Mouse (Mus musculus) heart, embryonic 15.5 days (tissue): Measurements from ENCODE around the gene Gm3404. TPM values are rescaled to one million over a fixed set of nuclear protein-coding genes. Genes with fewer than 3 reads are reported as not detected.
"Not testable (repeated sequence)": the region's sequence is repeated elsewhere in the genome, so short reads cannot be mapped to it uniquely, and the experiment has no call there.

ENCODE experiments used
- ATAC-seq: fragments of 200-750 bp; cut with Nextera tagmentation; replicated peaks from 2 replicates; pipeline ENCODE4 v1.8.0; 2017; ENCODE audit warnings: low read depth, moderate TSS enrichment; ENCODE audit not compliant: insufficient number of reproducible peaks, insufficient read depth, low FRiP score
- H3K27ac ChIP-seq: fragments of 300-500 bp; sonication (generic); 2 replicates; pipeline ENCODE4 v1.5.1; 2015; ENCODE audit warnings: mild to moderate bottlenecking, inconsistent platforms
- H3K27me3 ChIP-seq: fragments of 300-500 bp; sonication (generic); 2 replicates; pipeline ENCODE4 v1.6.1; 2015; ENCODE audit warnings: inconsistent platforms
- H3K36me3 ChIP-seq: fragments of 300-500 bp; sonication (generic); 2 replicates; pipeline ENCODE4 v1.6.1; 2015; ENCODE audit warnings: mild to moderate bottlenecking, inconsistent platforms
- H3K4me1 ChIP-seq: fragments of 300-500 bp; sonication (generic); replicated peaks from 2 replicates; pipeline ENCODE4 v1.6.1; 2015; ENCODE audit warnings: inconsistent platforms
- H3K4me2 ChIP-seq: fragments of 300-500 bp; sonication (generic); 2 replicates; pipeline ENCODE4 v1.6.1; 2015; ENCODE audit warnings: inconsistent platforms, mild to moderate bottlenecking, moderate library complexity
- H3K4me3 ChIP-seq: fragments of 300-500 bp; sonication (generic); 2 replicates; pipeline ENCODE4 v1.5.1; 2015; ENCODE audit warnings: mild to moderate bottlenecking, inconsistent platforms
- H3K9ac ChIP-seq: fragments of 300-500 bp; sonication (generic); 2 replicates; pipeline ENCODE4 v1.6.1; 2015; ENCODE audit warnings: mild to moderate bottlenecking, inconsistent platforms
- H3K9me3 ChIP-seq: fragments of 300-500 bp; sonication (generic); replicated peaks from 2 replicates; pipeline ENCODE4 v1.6.1; 2016; ENCODE audit warnings: inconsistent platforms
- WGBS: fragments of 180-500 bp; shearing (Covaris S2); methylation state at CpG from one replicate; pipeline ENCODE4 v1.1.7; 2015; ENCODE audit warnings: mixed read lengths; 5-methylcytosine and 5-hydroxymethylcytosine counted together
- polyA plus RNA-seq: library from polyadenylated mRNA; unstranded; fragments of >200 nt; fragmentation: Nextera tagmentation; extraction: Ambion mirVana; gene quantifications from 2 replicates; pipeline ENCODE4 v1.2.1, GENCODE M21; 2015

Gene Gm3404
- polyA plus RNA-seq, 1 experiment from 2014 or later = not detected

DNA sequence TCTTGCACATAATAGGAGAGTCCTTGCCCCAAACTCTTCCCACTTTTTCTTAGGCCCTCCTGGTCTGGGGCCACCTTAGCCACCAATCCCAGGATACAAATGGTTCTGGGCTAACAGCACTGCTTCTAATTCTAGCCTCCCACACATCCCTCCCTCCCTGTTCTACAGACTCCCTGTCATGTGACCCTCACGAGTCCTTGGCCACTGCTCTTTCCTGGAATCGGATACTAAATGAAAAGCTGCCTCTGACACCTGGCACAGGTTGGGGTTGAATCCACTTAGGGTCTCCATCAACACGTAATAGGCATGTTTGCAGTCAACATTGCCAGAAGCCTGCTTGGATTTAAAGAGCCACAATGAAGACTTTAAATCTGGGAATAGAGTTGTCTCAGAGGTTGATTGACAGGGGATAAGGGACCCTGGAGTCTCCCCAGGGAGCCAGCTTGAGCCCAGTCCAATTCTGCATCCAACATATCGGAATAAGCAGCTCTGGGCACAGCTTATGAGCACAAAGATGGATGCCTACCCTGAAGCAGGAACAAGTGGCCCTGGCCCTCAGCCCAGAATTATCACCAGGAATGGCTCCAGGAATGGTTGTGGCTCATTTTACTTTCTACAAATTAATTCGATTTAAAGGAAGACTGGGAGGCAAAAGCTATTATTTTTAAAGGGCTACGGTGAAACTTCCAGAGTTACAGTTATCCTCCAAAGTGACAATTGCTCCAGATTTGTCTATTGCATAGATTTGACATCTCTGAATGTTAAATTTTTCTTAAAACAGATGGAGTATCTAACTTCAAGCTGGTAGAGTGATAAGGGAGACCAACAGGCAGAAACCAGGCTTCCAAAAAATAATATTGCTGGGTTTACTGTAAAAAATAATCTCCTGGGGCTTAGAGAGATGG lies 46.5 kb downstream of the Gm3404 start:
- ATAC-seq = peak; percentile 47; the same call in 1 of the 2 replicates
- H3K4me2 ChIP-seq, H3K27me3 ChIP-seq, H3K36me3 ChIP-seq, H3K27ac ChIP-seq, H3K4me3 ChIP-seq, H3K9me3 ChIP-seq, H3K9ac ChIP-seq, H3K4me1 ChIP-seq: not testable (repeated sequence)
- WGBS = 56% methylated on average over 6 of the region's 6 CpGs

DNA sequence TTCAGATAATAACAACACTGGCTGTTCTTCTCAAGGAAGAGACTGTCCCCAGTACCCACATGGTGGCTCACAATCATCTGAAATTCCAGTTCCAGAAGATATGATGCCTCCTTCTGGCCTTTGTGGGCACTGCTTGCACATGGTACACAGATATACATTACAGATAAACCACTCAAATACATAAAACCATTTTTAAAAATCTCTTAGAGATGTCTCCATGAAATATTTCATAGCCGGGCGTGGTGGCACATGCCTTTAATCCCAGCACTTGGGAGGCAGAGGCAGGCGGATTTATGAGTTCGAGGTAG lies 47.1 kb downstream of the Gm3404 start:
- H3K4me1 ChIP-seq, H3K36me3 ChIP-seq, H3K4me3 ChIP-seq, H3K27me3 ChIP-seq, H3K4me2 ChIP-seq, ATAC-seq, H3K27ac ChIP-seq, H3K9me3 ChIP-seq, H3K9ac ChIP-seq: not testable (repeated sequence)
- WGBS = 92% methylated on average over 4 of the region's 4 CpGs

DNA sequence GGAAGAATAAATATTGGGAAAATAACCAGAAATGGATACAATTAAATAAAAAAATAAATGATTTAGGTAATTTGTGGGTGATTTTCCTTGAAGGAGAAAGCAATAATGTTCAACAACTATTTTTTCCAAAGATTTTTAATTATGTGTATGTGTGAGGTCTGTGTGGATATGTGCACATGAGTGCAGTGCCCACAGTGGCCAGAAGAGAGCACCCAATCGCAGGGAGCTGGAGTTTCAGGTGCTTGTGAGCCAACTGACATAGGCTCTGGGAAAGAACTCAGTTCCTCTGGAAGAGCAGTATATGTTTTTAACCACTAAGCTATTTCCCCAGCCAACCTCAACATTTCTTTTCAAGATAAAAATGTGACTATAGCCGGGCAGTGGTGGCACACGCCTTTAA lies 51.1 kb downstream of the Gm3404 start:
- no peak overlapping the region for H3K27ac ChIP-seq
- peaks cover 3% of the 10 kb centered on the region; the same call in 1 of the 2 replicates for H3K27me3 ChIP-seq
- H3K9ac ChIP-seq = no peak overlapping the region
- no peak for ATAC-seq
- H3K4me3 ChIP-seq = no peak overlapping the region
- WGBS = 78% methylated on average over 3 of the region's 3 CpGs
- no peak overlapping the region for H3K4me2 ChIP-seq
- no peaks in the 10 kb centered on the region for H3K36me3 ChIP-seq
- no peaks in the 10 kb centered on the region for H3K9me3 ChIP-seq
- no peaks in the 10 kb centered on the region for H3K4me1 ChIP-seq

Other genes starting within 250 kb of the Gm3404 start
- gene Wasf3, start 140.8 kb upstream of the Gm3404 start, polyA plus RNA-seq = 0.11 and 0.37 TPM in 2 replicates
- not detected in 2 replicates for gene Gm6408, start 43.8 kb upstream of the Gm3404 start, polyA plus RNA-seq
- gene Gm6370, start 34.4 kb upstream of the Gm3404 start, polyA plus RNA-seq = not detected in 2 replicates
- not detected in 2 replicates for gene 4930449I24Rik, start 23.4 kb upstream of the Gm3404 start, polyA plus RNA-seq
- not detected in 2 replicates for gene Gm3402, start 11.7 kb upstream of the Gm3404 start, polyA plus RNA-seq
- not detected in 2 replicates for gene Gm3409, start 11.8 kb downstream of the Gm3404 start, polyA plus RNA-seq
- gene Gm3415, start 30.3 kb downstream of the Gm3404 start, polyA plus RNA-seq = not detected in 2 replicates
- not detected in 2 replicates for gene Gpr12, start 59.4 kb downstream of the Gm3404 start, polyA plus RNA-seq